Mouse (Mus musculus) adrenal gland, adult 8-10 months (tissue): ENCODE measurements around the gene Cntn2. TPM values are rescaled to one million over a fixed set of nuclear protein-coding genes. Genes with fewer than 3 reads are reported as not detected.
A peak's percentile ranks its signal among the peaks of the same experiment; 100 is the strongest.

ENCODE experiments used
- DNase-seq: peaks from one replicate; pipeline ENCODE4 v3.0.0; 2022
- total RNA-seq, 4 experiments: library from RNA; stranded (reverse); gene quantifications; 2 replicates each; pipeline ENCODE4 v1.2.4; 2022

The Cntn2 gene
- total RNA-seq = under 1 TPM; 0.10 to 0.34 (median 0.18) TPM

- DNase-seq = no peak
Measured at GRCm38 (mm10) chr1:132542762-132543306, at the start of gene Cntn2. TSS of gene Cntn2 (minus strand) at chr1:132543256.

GRCm38 (mm10) chr1:132592145-132592544 lies 49.1 kb upstream of the Cntn2 start:
- DNase-seq = no peak

DNA sequence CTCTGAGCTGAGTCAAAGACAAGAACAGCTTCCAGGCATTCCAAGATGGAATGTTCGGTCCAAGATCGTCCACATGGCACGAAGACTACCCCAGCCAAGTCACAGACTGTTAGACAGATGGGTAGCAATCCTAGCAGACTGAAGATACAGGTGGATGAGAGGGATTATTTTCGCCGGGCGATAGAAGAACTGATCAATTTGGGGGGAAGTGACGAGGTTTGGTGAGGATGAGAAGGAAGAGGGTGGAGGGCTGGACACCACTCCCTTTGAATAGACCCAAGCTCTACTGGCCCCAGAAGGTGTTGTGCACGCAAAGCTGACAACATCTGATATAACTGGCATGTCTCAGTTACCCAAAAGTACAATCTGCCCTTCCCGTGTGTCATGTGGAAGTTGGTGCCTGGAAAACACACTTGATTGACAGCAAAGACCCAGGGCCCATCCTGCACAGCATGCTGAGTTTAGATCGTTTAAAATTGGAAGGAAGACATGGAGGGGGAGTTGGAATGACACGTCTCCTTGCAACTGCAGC lies 48.4 kb upstream of the Cntn2 start:
- no peak for DNase-seq

DNA sequence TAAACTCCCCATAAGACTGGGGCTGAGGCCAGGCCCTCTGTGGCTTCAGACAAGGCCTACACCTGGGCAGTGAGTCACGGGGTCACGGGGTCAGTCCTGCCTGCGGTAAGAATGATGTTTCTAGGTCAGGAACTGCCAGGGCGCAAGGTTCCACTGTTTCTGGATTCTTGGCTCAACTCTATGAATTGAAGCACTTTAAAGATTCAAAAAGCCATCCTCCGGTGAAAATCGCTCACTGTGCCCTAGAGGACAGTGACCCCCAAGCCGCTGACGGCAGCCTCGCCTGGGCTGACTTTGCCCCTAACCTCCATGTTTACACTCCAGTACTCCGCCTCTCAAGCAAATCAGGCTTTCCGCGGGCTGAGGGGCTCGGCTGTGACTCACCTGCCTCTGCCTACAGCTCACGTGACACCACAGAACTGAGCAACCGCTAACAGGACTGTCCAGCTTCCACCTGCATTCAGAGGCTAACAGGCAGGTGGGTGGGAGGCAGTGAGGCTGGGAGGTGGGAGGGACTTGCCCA lies 43.7 kb upstream of the Cntn2 start:
- no peak for DNase-seq

DNA sequence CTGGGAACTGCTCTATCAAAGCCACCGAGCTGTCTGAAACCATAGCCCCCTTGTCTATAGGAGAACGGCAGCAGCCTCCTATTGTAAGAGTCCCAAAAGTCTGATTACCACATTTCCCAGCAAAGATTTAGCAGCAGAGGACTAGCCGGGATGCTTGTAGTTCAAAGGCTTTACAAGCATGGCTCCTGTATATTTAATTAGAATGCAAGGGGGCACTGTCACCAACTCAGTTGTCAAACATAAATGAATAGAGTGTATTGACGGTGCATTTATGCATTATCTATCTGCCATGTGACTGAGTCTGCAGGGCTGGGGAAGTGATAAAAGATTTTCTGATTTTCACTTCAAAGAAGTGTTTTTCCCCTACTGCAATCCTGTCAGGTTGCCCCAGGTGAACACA lies 42.3 kb upstream of the Cntn2 start:
- DNase-seq = no peak

GRCm38 (mm10) chr1:132582998-132583604 lies 40.0 kb upstream of the Cntn2 start:
- DNase-seq = no peak

- no peak for DNase-seq
Measured at GRCm38 (mm10) chr1:132581845-132582839, 39.1 kb upstream of the Cntn2 start.

- no peak for DNase-seq
Measured at GRCm38 (mm10) chr1:132580063-132580462, 37.0 kb upstream of the Cntn2 start.

DNA sequence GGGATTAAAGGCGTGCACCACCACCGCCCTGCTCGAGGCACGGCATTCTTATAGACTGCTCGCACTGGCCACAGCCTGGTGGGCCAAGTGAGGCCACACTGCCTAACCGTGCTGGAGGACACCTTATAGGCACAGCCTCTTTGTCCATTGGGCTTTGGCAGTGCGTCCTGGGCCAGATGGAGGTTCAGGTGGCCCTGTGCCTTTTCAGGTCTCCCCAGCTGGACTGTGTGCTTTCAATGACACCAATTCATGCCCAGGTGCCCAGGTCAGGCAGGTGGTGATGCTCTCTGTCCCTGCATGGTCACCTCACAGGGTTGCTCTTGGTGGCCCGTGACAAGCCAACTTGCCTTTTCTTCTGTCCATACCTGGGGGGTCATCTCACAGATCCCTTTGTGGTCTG lies 33.8 kb upstream of the Cntn2 start:
- no peak for DNase-seq

DNA sequence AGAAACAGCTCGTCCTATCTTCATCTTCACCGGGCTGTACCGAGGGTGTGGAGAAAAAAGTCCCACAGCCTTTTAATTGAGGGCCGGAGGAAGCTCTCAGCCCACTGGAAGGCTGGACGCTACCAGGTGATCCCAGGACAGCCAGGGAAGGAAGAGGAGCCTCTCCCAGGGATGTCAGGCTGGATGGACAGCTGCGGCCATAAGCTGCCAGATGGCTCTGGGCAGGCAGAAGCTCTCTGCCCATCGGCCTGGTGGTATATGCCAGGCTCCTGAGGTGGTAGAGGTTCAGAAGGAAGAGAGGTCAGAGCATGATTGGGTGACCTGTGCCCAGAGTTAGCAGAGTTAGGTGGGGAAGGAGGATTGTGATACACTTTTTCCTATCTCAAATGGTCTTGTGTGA lies 29.8 kb upstream of the Cntn2 start:
- DNase-seq = no peak

- no peak for DNase-seq
Measured at GRCm38 (mm10) chr1:132571613-132572012, 28.6 kb upstream of the Cntn2 start.

DNA sequence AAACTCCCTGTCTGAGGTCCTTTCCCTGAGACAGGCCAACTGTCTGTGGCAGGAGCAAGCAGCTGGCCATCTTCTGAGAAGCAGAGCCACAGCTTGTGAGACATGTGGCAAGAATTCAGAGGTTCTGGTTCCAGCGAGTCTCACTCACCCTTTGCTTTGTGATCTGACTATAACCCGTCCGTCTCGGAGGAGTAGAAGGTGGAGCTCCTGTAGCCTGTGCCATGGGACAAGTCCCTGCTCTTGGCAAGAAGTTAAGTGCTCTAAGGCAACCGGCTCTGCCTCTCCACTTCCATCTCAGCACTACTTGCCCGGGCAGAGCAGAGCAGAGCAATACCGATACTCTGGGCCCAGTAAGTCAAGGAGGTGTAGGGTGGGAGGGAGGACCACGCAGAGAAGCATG lies 27.9 kb upstream of the Cntn2 start:
- no peak for DNase-seq

DNA sequence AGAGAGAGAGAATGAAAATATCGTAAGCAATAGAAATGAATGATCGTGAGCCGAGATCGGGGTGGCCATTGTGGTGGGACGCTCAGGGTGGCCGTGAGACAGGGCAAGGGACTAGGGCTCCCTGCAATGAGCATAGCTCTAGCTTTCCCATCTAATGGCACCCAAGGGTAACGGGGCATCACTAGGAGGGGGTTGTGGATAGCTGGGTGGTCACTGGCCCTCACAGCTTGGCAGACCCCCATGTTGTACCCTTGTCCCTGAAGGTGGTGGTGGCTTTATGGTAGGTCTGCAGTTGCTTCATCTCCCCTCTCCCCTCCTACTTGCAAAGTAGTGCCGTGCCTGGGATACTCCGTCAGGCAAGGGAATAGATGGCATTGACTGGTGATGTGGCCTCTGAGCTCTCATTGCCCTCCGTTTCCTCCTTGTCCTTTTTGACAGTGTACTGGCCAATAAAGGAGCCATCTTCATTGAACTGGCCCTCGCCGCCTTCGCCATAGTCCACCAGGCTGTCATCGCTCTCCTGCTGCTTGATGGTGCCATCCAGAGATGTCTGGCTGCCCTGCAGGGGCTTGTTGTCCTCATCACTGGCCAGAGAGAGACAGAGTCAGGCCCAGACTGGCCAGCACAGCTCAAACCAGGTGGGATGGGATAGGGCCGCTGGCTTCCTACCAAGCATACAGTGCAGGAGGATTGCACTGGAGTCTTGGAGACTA lies 27.2 kb upstream of the Cntn2 start:
- DNase-seq = no peak

DNA sequence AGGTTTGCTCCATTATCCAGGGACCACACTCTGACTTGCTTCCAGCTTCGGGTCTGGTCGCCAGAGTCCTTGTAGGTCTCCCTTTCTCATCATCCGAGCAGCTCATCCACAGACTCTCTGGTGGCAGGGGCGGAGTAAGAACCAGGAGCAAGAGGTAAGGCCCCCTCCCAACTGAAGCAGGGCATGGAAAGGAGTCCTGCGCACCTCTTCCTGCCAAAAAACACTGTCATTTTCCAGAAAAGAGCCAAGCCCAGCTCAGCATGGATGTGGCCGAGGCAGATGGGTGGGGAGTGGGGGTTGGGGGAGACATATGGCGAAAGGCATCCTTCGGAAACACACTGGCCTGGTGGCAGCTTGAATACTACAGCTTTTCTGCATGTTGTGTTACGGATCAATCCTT lies 26.5 kb upstream of the Cntn2 start:
- no peak for DNase-seq

DNA sequence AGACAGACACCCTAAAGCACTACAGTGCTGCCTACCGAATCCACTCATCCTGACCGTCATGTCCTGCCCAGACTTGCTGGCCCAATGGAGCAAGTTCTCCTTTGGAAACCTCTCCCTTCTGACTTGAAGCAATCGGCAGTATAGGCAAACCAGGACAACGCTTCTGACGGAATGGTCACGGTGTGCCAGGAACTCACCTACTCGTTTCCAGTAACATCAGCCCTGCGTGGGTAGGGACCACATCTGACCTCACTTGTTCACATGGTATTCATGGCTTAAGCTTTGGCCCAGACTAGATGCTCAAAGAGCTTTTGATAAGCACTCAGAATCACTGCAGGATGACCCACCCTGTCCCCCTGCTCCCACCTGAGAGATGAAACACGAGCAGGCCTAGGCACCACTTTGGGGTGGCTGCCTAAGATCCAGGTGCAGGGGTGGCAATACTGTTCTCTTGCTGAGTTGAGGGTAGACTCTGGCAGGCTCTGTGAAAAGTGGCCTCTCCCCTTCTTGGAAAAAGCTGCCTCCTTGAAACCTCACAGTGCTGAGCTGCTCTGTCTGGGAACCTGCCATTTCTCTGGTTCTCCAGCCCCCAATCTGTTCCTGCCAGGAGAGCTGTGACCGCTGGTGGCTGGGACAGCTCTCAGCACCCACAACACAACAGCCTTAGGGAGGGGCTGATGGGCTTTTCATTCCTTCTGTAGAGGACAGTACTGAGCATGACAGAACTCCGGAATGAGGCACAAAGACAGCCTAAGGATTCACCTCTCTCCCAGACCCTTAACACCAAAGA lies 24.5 kb upstream of the Cntn2 start:
- DNase-seq = no peak

DNA sequence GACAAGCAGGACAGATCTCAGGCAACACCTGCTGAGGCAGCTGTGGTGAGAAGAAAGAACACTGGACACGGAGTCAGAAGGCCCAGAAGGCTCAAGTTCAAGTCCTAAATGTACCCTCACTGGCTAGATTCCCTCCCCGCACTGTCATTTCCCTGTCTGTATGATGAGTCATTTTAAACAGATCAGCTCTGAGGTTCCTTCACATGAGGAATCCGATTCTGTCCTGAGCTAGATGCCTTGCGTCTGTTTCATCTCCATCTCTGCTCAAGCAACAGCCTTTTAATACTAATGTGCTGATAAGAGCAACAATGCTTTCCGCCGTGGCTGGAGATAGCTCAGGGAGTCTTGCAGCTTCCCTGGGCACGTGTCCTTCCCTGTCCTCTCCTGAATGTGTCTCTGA lies 22.7 kb upstream of the Cntn2 start:
- no peak for DNase-seq

DNA sequence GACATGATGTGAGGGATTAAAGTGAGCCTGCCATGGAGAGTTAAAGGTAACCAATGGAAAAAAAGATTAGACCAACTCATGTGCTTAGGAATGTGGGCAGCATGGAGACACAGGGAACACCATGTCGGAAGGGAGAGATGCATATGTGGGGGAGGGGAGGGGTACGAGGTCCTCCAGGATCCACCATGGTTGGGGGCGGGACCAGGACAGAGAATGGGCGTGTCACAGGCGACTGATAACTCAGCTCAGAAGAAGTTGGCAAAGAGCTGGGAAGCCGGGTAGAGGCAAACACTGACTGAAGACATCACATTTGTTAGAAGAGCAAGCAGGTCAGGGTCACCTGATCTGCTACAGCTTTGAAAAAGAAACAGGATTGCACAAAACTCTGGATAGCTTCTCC lies 21.9 kb upstream of the Cntn2 start:
- DNase-seq = peak; percentile 32

GRCm38 (mm10) chr1:132562337-132562795 lies 19.3 kb upstream of the Cntn2 start:
- DNase-seq = no peak

DNA sequence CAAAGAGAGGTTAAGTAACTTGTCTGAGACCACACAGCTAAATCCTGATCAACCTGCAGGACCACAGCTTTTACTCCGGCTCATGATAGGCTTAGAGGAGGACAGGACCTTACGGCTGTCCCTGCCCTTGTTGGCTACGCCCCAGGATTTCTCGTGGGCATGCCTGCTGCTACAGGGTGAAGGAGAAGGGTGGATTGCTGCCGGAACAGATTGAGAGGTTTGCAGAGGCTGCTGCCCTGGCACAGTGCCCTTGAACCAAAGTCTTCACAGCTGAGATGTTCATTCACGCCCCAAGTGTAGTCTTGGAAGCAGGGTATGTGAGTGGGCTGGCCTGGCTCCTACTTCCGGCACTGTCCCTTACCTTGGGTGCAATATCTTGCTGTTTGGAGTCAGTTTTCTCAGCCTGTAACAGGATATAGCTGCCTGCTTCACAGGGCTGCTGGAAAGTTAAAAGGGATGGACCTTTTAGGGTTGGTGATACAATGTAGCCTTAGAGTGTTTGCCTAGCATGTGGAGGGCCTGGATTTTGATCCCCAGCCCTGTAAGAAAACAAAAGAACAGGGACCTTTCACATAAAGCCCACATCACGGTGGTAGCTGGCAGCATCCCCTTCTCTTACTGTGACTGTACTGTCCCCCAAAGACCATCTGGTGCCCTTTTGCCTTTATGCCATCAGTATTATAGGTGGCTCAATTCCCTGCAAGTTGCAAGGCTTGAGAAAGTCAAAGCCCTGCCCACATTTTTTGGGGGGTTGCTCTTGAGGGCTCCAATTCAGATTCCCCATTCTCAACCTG lies 18.0 kb upstream of the Cntn2 start:
- no peak for DNase-seq

DNA sequence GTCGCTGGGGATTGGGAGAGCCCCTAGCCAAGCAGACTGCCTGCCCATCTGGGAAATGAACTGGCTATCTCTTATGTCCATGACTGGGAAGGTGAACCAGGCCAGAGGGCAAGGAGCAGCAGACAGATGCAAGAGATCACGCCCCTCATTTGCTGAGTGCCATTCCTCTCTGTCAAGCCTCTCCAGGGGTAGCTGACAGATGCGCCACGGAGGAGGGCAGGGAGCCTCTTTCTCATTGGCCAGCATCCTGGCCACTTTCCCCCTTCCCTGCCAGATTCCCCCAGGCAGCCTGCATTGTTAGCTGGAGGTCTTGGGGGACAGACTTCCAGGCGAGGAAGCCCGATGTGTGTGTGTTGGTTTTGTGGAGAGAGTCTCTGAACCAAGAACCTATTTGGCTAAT lies 16.0 kb upstream of the Cntn2 start:
- no peak for DNase-seq
